Mouse (Mus musculus) CH12.LX (cell line): Measurements from ENCODE around the gene Zbed3. TPM values are rescaled to one million over a fixed set of nuclear protein-coding genes. Genes with fewer than 3 reads are reported as not detected.

ENCODE experiments used
- DNase-seq: peaks from one replicate; pipeline ENCODE4 v3.0.0-alpha.2; 2013; ENCODE audit errors: extremely low read depth
- H3K27ac ChIP-seq: 2 replicates; pipeline ENCODE4 v1.5.1; 2012; ENCODE audit warnings: low read depth, mild to moderate bottlenecking, control low read depth, moderate library complexity; ENCODE audit not compliant: insufficient read depth
- H3K27me3 ChIP-seq: replicated peaks from 2 replicates; pipeline ENCODE3; 2012; ENCODE audit warnings: inconsistent platforms
- H3K36me3 ChIP-seq, 2 experiments: replicated peaks in 1 of 2; 2 replicates each; pipeline versions ENCODE3 to v1.6.1; 2012; ENCODE audit warnings: inconsistent platforms in 1 of 2, low read length in 1 of 2, mild to moderate bottlenecking in 1 of 2, mixed read lengths in 1 of 2, moderate library complexity in 1 of 2; ENCODE audit not compliant: control insufficient read depth in 1 of 2, insufficient read depth in 1 of 2
- H3K4me1 ChIP-seq, 2 experiments: 2 replicates each; pipeline ENCODE4 v1.6.1; 2012; ENCODE audit warnings: inconsistent platforms in 1 of 2, moderate library complexity in 1 of 2; ENCODE audit not compliant: insufficient read depth in 2 of 2, control insufficient read depth in 1 of 2
- H3K4me2 ChIP-seq: 2 replicates; pipeline ENCODE4 v1.6.1; 2012; ENCODE audit warnings: low read depth, mild to moderate bottlenecking, control low read depth; ENCODE audit not compliant: poor library complexity, insufficient read depth, severe bottlenecking
- H3K4me3 ChIP-seq, 3 experiments: fragments of 150-350 bp in 1 of 3; sonication (generic) in 1 of 3; replicated peaks in 1 of 3; 2 replicates each; pipeline versions ENCODE3 to v1.5.1; 2011 to 2012; ENCODE audit warnings: low read depth in 2 of 3, low read length in 2 of 3, mild to moderate bottlenecking in 2 of 3, moderate library complexity in 2 of 3, control low read depth in 1 of 3, improper control_type of control experiment in 1 of 3, inconsistent platforms in 1 of 3, mixed read lengths in 1 of 3; ENCODE audit not compliant: poor library complexity in 1 of 3
- H3K79me2 ChIP-seq: replicated peaks from 2 replicates; pipeline ENCODE4 v1.6.1; 2012; ENCODE audit warnings: mild to moderate bottlenecking, moderate library complexity; ENCODE audit not compliant: control insufficient read depth, poor library complexity, insufficient read depth, severe bottlenecking; ENCODE audit errors: extremely low read depth
- H3K9ac ChIP-seq: 2 replicates; pipeline ENCODE4 v1.6.1; 2012; ENCODE audit warnings: low read depth, mild to moderate bottlenecking, control low read depth, moderate library complexity; ENCODE audit not compliant: insufficient read depth
- H3K9me3 ChIP-seq: replicated peaks from 2 replicates; pipeline ENCODE3; 2012; ENCODE audit warnings: low read length, inconsistent platforms, mixed read lengths
- BHLHE40 ChIP-seq: IDR thresholded peaks from 2 replicates; pipeline ENCODE4 v1.6.1; 2011; ENCODE audit warnings: mild to moderate bottlenecking, low read depth, low read length, improper control_type of control experiment
- CHD1 ChIP-seq: IDR thresholded peaks from 2 replicates; pipeline ENCODE4 v1.6.1; 2012; ENCODE audit warnings: low read depth, low read length, improper control_type of control experiment, inconsistent platforms
- CHD2 ChIP-seq: IDR thresholded peaks from 2 replicates; pipeline ENCODE4 v1.6.1; 2011; ENCODE audit warnings: low read length, improper control_type of control experiment
- CTCF ChIP-seq, 2 experiments: IDR thresholded peaks in 1 of 2; conservative IDR thresholded peaks in 1 of 2; 2 replicates each; pipeline ENCODE4 v1.5.1; 2011 to 2012; ENCODE audit warnings: low read depth in 2 of 2, low read length in 2 of 2, improper control_type of control experiment in 1 of 2, inconsistent platforms in 1 of 2, mild to moderate bottlenecking in 1 of 2, moderate library complexity in 1 of 2
- E2F4 ChIP-seq: IDR thresholded peaks from 2 replicates; pipeline ENCODE4 v1.6.1; 2011; ENCODE audit warnings: low read depth, low read length, improper control_type of control experiment; ENCODE audit not compliant: insufficient replicate concordance
- ELF1 ChIP-seq: IDR thresholded peaks from 2 replicates; pipeline ENCODE4 v1.6.1; 2014; ENCODE audit warnings: low read depth, mild to moderate bottlenecking, inconsistent platforms, low read length, improper control_type of control experiment
- EP300 ChIP-seq: IDR thresholded peaks from 2 replicates; pipeline ENCODE4 v1.6.1; 2011; ENCODE audit warnings: low read length, improper control_type of control experiment
- ETS1 ChIP-seq: conservative IDR thresholded peaks from 2 replicates; pipeline ENCODE4 v1.6.1; 2012; ENCODE audit warnings: low read depth, mild to moderate bottlenecking, inconsistent platforms, low read length, improper control_type of control experiment, moderate library complexity
- GABPA ChIP-seq: IDR thresholded peaks from 2 replicates; pipeline ENCODE4 v1.6.1; 2012; ENCODE audit warnings: low read depth, low read length, improper control_type of control experiment, inconsistent platforms; ENCODE audit not compliant: insufficient replicate concordance
- HCFC1 ChIP-seq: IDR thresholded peaks from 2 replicates; pipeline ENCODE4 v1.6.1; 2012; ENCODE audit warnings: low read depth, mild to moderate bottlenecking, inconsistent platforms, low read length, improper control_type of control experiment
- IRF4 ChIP-seq: IDR thresholded peaks from 2 replicates; pipeline ENCODE4 v1.6.1; 2014; ENCODE audit warnings: low read depth, mild to moderate bottlenecking, inconsistent platforms, low read length, improper control_type of control experiment
- JUN ChIP-seq: IDR thresholded peaks from 2 replicates; pipeline ENCODE4 v1.6.1; 2011; ENCODE audit warnings: low read depth, mild to moderate bottlenecking, low read length, improper control_type of control experiment, moderate library complexity; ENCODE audit not compliant: insufficient read depth
- JUND ChIP-seq: conservative IDR thresholded peaks from 2 replicates; pipeline ENCODE4 v1.6.1; 2011; ENCODE audit warnings: low read depth, low read length, improper control_type of control experiment
- KAT2A ChIP-seq: IDR thresholded peaks from 2 replicates; pipeline ENCODE4 v1.6.1; 2012; ENCODE audit warnings: low read length, improper control_type of control experiment, inconsistent platforms; ENCODE audit not compliant: insufficient replicate concordance
- MAFK ChIP-seq: IDR thresholded peaks from 2 replicates; pipeline ENCODE4 v1.6.1; 2011; ENCODE audit warnings: low read length, improper control_type of control experiment; ENCODE audit not compliant: insufficient replicate concordance
- MAX ChIP-seq: IDR thresholded peaks from 2 replicates; pipeline ENCODE4 v1.6.1; 2011; ENCODE audit warnings: low read length, improper control_type of control experiment
- MAZ ChIP-seq: IDR thresholded peaks from 2 replicates; pipeline ENCODE4 v1.6.1; 2012; ENCODE audit warnings: low read depth, mild to moderate bottlenecking, inconsistent platforms, low read length, improper control_type of control experiment, moderate library complexity
- MEF2A ChIP-seq: IDR thresholded peaks from 2 replicates; pipeline ENCODE4 v1.6.1; 2014; ENCODE audit warnings: low read depth, mild to moderate bottlenecking, inconsistent platforms, low read length, improper control_type of control experiment, borderline replicate concordance
- MXI1 ChIP-seq: IDR thresholded peaks from 2 replicates; pipeline ENCODE4 v1.6.1; 2011; ENCODE audit warnings: mild to moderate bottlenecking, low read depth, low read length, improper control_type of control experiment
- MYC ChIP-seq: IDR thresholded peaks from 2 replicates; pipeline ENCODE4 v1.6.1; 2011; ENCODE audit warnings: low read depth, mild to moderate bottlenecking, improper control_type of control experiment, low read length
- NELFE ChIP-seq: IDR thresholded peaks from 2 replicates; pipeline ENCODE4 v1.6.1; 2011; ENCODE audit warnings: low read depth, low read length, improper control_type of control experiment
- NRF1 ChIP-seq: IDR thresholded peaks from 2 replicates; pipeline ENCODE4 v1.6.1; 2014; ENCODE audit warnings: low read depth, mild to moderate bottlenecking, inconsistent platforms, low read length, improper control_type of control experiment, moderate library complexity
- POLR2A ChIP-seq: IDR thresholded peaks from 2 replicates; pipeline ENCODE4 v1.6.1; 2011; ENCODE audit warnings: low read depth, mild to moderate bottlenecking, improper control_type of control experiment, low read length
- POLR2AphosphoS2 ChIP-seq: IDR thresholded peaks from 2 replicates; pipeline ENCODE4 v1.6.1; 2011; ENCODE audit warnings: low read depth, low read length, improper control_type of control experiment
- RAD21 ChIP-seq: IDR thresholded peaks from 2 replicates; pipeline ENCODE4 v1.6.1; 2011; ENCODE audit warnings: low read depth, mild to moderate bottlenecking, low read length, improper control_type of control experiment, moderate library complexity
- RCOR1 ChIP-seq: conservative IDR thresholded peaks from 2 replicates; pipeline ENCODE4 v1.6.1; 2012; ENCODE audit warnings: low read depth, mild to moderate bottlenecking, inconsistent platforms, low read length, improper control_type of control experiment
- SIN3A ChIP-seq: IDR thresholded peaks from 2 replicates; pipeline ENCODE4 v1.6.1; 2012; ENCODE audit warnings: low read length, improper control_type of control experiment, inconsistent platforms
- SMC3 ChIP-seq: IDR thresholded peaks from 2 replicates; pipeline ENCODE4 v1.6.1; 2011; ENCODE audit warnings: low read depth, low read length, improper control_type of control experiment
- TCF12 ChIP-seq: IDR thresholded peaks from 2 replicates; pipeline ENCODE4 v1.6.1; 2014; ENCODE audit warnings: low read depth, mild to moderate bottlenecking, inconsistent platforms, low read length, improper control_type of control experiment
- UBTF ChIP-seq: IDR thresholded peaks from 2 replicates; pipeline ENCODE4 v1.6.1; 2012; ENCODE audit warnings: low read depth, mild to moderate bottlenecking, inconsistent platforms, low read length, improper control_type of control experiment, moderate library complexity
- USF2 ChIP-seq: conservative IDR thresholded peaks from 2 replicates; pipeline ENCODE4 v1.6.1; 2011; ENCODE audit warnings: low read depth, low read length, improper control_type of control experiment
- ZC3H11A ChIP-seq: IDR thresholded peaks from 2 replicates; pipeline ENCODE4 v1.6.1; 2012; ENCODE audit warnings: low read depth, mild to moderate bottlenecking, inconsistent platforms, low read length, improper control_type of control experiment
- ZMIZ1 ChIP-seq: IDR thresholded peaks from 2 replicates; pipeline ENCODE4 v1.6.1; 2012; ENCODE audit warnings: low read depth, mild to moderate bottlenecking, inconsistent platforms, low read length, improper control_type of control experiment
- ZNF384 ChIP-seq: IDR thresholded peaks from 2 replicates; pipeline ENCODE4 v1.6.1; 2012; ENCODE audit warnings: low read depth, low read length, improper control_type of control experiment, inconsistent platforms
- dilution Hi-C: fragments of 300-500 bp; cut with MboI; formaldehyde crosslinking; loops from 2 replicates; pipeline ENCODE4 v1.14.3; 2020; ENCODE audit warnings: low sequenced_read_pairs; ENCODE audit not compliant: extremely low pct_unique_long_range_greater_than_20kb, extremely low pct_ligation_motif_present
- in situ Hi-C: fragments of 300-500 bp; cut with MboI; formaldehyde crosslinking; loops from 3 replicates; pipeline ENCODE4 v1.14.3; 2019; ENCODE audit warnings: low sequenced_read_pairs, low pct_ligation_motif_present, low pct_unique_long_range_greater_than_20kb, mixed read lengths
- polyA plus RNA-seq: library from polyadenylated mRNA; unstranded; fragments of >175 nt; gene quantifications from 2 replicates; pipeline ENCODE4 v1.2.1, GENCODE M21; 2012; ENCODE audit warnings: low read depth; ENCODE audit not compliant: insufficient read length
- total RNA-seq, 2 experiments: library from RNA; depleted of rRNA; stranded (reverse); fragments of 300-350 nt in 1 of 2; fragments of >200 nt in 1 of 2; gene quantifications; 2 replicates each; pipeline ENCODE4 v1.2.3; 2012 to 2014

Gene Zbed3
- total and polyA plus RNA-seq, 3 experiments: 7.6 to 50.3 (median 8.2) TPM

DNA sequence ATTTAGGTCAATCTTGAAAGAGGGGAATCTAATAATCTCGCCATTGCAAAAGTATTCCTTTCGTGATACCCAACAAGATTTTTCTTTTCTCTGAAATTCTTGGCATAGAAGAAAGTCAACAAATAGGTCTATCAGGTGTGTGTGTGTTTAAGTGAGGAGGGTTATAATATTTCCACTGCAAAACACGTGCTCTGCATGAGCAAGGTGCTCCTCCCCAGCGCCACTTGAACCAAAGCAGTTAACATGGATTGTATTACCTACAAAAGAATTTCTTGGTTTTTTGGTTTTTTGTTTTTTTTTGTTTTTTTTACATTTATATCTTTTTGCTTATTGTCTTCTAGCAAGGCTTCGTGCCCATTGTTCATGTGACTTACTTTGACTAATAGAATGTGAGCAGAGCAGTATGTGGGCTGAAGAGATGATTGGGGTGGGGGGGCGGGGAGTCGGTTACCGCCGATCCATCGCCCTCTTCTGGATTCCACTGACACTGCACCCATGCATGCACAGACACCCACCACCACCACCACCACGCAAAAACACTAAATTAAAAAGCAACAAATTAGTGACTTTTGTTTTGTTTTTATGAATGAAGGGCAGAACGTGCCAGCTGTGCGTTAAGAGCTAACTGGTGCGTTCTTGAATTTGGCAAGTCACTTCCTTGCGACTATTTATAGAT lies 676 bp downstream of the Zbed3 start:
- H3K9me3 ChIP-seq: no peaks in the 10 kb centered on the region
- peak overlapping the region; percentile 48 for H3K4me2 ChIP-seq
- H3K27ac ChIP-seq: no peak overlapping the region; the same call in 1 of the 2 replicates
- peak; percentile 74 for DNase-seq
- peak overlapping the region; percentile 85 for H3K9ac ChIP-seq
- TF ChIP-seq USF2: 0 out of 2 replicates have a peak, but pooled peaks have one; percentile 5
- no peak for TF ChIP-seq JUN
- no peak for TF ChIP-seq NELFE
- peak; percentile 12; the same call in 1 of the 2 replicates for TF ChIP-seq MAZ
- TF ChIP-seq SMC3: no peak
- peak; percentile 52; the same call in 1 of the 2 replicates for TF ChIP-seq BHLHE40
- no peak for TF ChIP-seq ZMIZ1
- TF ChIP-seq POLR2AphosphoS2: no peak
- TF ChIP-seq ZNF384: no peak
- TF ChIP-seq MYC: no peak
- TF ChIP-seq IRF4: no peak
- TF ChIP-seq CHD2: 0 out of 2 replicates have a peak, but pooled peaks have one; percentile 36
- no peak for TF ChIP-seq EP300
- TF ChIP-seq KAT2A: no peak
- no peak for TF ChIP-seq ELF1
- peak; percentile 16; the same call in 1 of the 2 replicates for TF ChIP-seq SIN3A
- no peak for TF ChIP-seq MEF2A
- no peak for TF ChIP-seq MAFK
- TF ChIP-seq JUND: no peak
- no peak for TF ChIP-seq MXI1
- peak in 1 of 2 experiments; percentile 53; a peak in 3 of 4 replicates for TF ChIP-seq CTCF (conservative IDR thresholded peaks at IDR 0.05 in 1 of 2, IDR thresholded peaks at IDR 0.05 in 1 of 2; ENCODE audit: low read depth in 2 of 2, low read length in 2 of 2)
- TF ChIP-seq POLR2A: no peak
- no peak for TF ChIP-seq HCFC1
- TF ChIP-seq RCOR1: no peak
- TF ChIP-seq MAX: peak; percentile 81
- TF ChIP-seq CHD1: no peak
- no peak; the same call in none of the 2 replicates for TF ChIP-seq RAD21
- no peak for TF ChIP-seq ETS1
- no peak for TF ChIP-seq TCF12
- no peak for TF ChIP-seq ZC3H11A
- no peak for TF ChIP-seq NRF1
- no peak for TF ChIP-seq GABPA
- TF ChIP-seq E2F4: no peak
- no peak for TF ChIP-seq UBTF
- H3K79me2 ChIP-seq: peaks cover 27% of the 10 kb centered on the region
- dilution Hi-C loops (no loop called here), in situ Hi-C loops (no loop called here)
- H3K4me3 ChIP-seq: peak overlapping the region; percentile 66 to 88 (median 85)
- no peaks in the 10 kb centered on the region for H3K27me3 ChIP-seq
- H3K4me1 ChIP-seq: peaks cover 3 to 36% of the 10 kb centered on the region in 2 experiments; a peak in 3 of 4 replicates
- H3K36me3 ChIP-seq: peaks cover 0 to 14% of the 10 kb centered on the region in 2 experiments
